Mouse (Mus musculus): ENCODE results near the gene Adap2. TPM values are rescaled to one million over a fixed set of nuclear protein-coding genes. Genes with fewer than 3 reads are reported as not detected.

Adap2 gene
- 3.4 and 4.1 TPM in 2 replicates for polyA plus RNA-seq (2015; fragmentation: Nextera tagmentation; extraction: Ambion mirVana)

GRCm38 (mm10) chr11:80153857-80154495, at the start of gene Adap2:
TSS of gene Adap2 (plus strand) at chr11:80154105.
- Histone ChIP-seq H3K4me2 (peak within 1 kb of the TSS; percentile 75), H3K36me3 (no peaks in the 10 kb centered on the region), H3K4me1 (peaks cover 9% of the 10 kb centered on the region), H3K27ac (replicated peaks) (no peak within 1 kb of the TSS), H3K9me3 (replicated peaks) (no peaks in the 10 kb centered on the region), H3K4me3 (replicated peaks) (peak within 1 kb of the TSS; percentile 50), H3K9ac (replicated peaks) (peak within 1 kb of the TSS; percentile 47), H3K27me3 (replicated peaks) (peaks cover 51% of the 10 kb centered on the region)
- WGBS, result 2% methylated on average over 45 of the region's 47 CpGs
- no peak for ATAC-seq (ENCODE audit: low FRiP score)

GRCm38 (mm10) chr11:80104407-80104806, 49.5 kb upstream of the Adap2 start:
- Histone ChIP-seq H3K9ac (replicated peaks) (no peak overlapping the region), H3K27ac (replicated peaks) (no peak overlapping the region), H3K4me3 (replicated peaks) (no peak overlapping the region), H3K9me3 (replicated peaks) (no peaks in the 10 kb centered on the region), H3K27me3 (replicated peaks) (no peaks in the 10 kb centered on the region), H3K4me1 (no peaks in the 10 kb centered on the region), H3K36me3 (peaks cover 28% of the 10 kb centered on the region), H3K4me2 (no peak overlapping the region)
- 79% methylated on average over 1 of the region's 1 CpGs for WGBS
- no peak for ATAC-seq (ENCODE audit: low FRiP score)

- no peaks in the 10 kb centered on the region for H3K4me1 ChIP-seq
- H3K4me2 ChIP-seq, result no peak overlapping the region
- H3K4me3 ChIP-seq (replicated peaks), result no peak overlapping the region
- H3K36me3 ChIP-seq, result peaks cover 41% of the 10 kb centered on the region
- no peak for ATAC-seq (ENCODE audit: low FRiP score)
- H3K27ac ChIP-seq (replicated peaks), result no peak overlapping the region
- H3K27me3 ChIP-seq (replicated peaks), result no peaks in the 10 kb centered on the region
- H3K9me3 ChIP-seq (replicated peaks), result no peaks in the 10 kb centered on the region
- no peak overlapping the region for H3K9ac ChIP-seq (replicated peaks)
- WGBS, result 84% methylated on average over 1 of the region's 1 CpGs
Observed at GRCm38 (mm10) chr11:80116411-80116810, 37.5 kb upstream of the Adap2 start.

- no peak for ATAC-seq (ENCODE audit: low FRiP score)
Observed at GRCm38 (mm10) chr11:80132050-80132449, 21.9 kb upstream of the Adap2 start.

GRCm38 (mm10) chr11:80134744-80135143, 19.2 kb upstream of the Adap2 start:
- Histone ChIP-seq H3K4me1 (no peaks in the 10 kb centered on the region; the same call in 1 of the 2 replicates), H3K9ac (replicated peaks) (no peak overlapping the region), H3K36me3 (peaks cover 41% of the 10 kb centered on the region), H3K27me3 (replicated peaks) (no peaks in the 10 kb centered on the region), H3K4me3 (replicated peaks) (no peak overlapping the region), H3K4me2 (no peak overlapping the region), H3K27ac (replicated peaks) (no peak overlapping the region), H3K9me3 (replicated peaks) (no peaks in the 10 kb centered on the region)
- ATAC-seq (ENCODE audit: low FRiP score), result no peak
- WGBS, result 75% methylated on average over 4 of the region's 4 CpGs

More at GRCm38 (mm10) chr11:80132050-80132449, 21.9 kb upstream of the Adap2 start:
- no peak overlapping the region for H3K9ac ChIP-seq (replicated peaks)
- no peaks in the 10 kb centered on the region for H3K9me3 ChIP-seq (replicated peaks)
- no peak overlapping the region for H3K4me2 ChIP-seq
- 79% methylated on average over 1 of the region's 1 CpGs for WGBS
- H3K4me1 ChIP-seq, result no peaks in the 10 kb centered on the region
- H3K27me3 ChIP-seq (replicated peaks), result no peaks in the 10 kb centered on the region
- H3K27ac ChIP-seq (replicated peaks), result no peak overlapping the region
- H3K4me3 ChIP-seq (replicated peaks), result no peak overlapping the region
- peaks cover 46% of the 10 kb centered on the region for H3K36me3 ChIP-seq

GRCm38 (mm10) chr11:80135954-80136683, 17.8 kb upstream of the Adap2 start:
- ATAC-seq (ENCODE audit: low FRiP score), result no peak
- H3K27ac ChIP-seq (replicated peaks), result no peak overlapping the region
- 90% methylated on average over 11 of the region's 11 CpGs for WGBS
- H3K9ac ChIP-seq (replicated peaks), result no peak overlapping the region
- H3K4me1 ChIP-seq, result peaks cover 5% of the 10 kb centered on the region
- H3K4me2 ChIP-seq, result no peak overlapping the region
- no peaks in the 10 kb centered on the region for H3K27me3 ChIP-seq (replicated peaks)
- no peak overlapping the region for H3K4me3 ChIP-seq (replicated peaks)
- H3K9me3 ChIP-seq (replicated peaks), result no peaks in the 10 kb centered on the region
- H3K36me3 ChIP-seq, result peaks cover 36% of the 10 kb centered on the region

- no peak overlapping the region for H3K9ac ChIP-seq (replicated peaks)
- H3K27me3 ChIP-seq (replicated peaks), result no peaks in the 10 kb centered on the region
- H3K4me1 ChIP-seq, result peaks cover 8% of the 10 kb centered on the region
- H3K36me3 ChIP-seq, result peaks cover 35% of the 10 kb centered on the region
- H3K27ac ChIP-seq (replicated peaks), result no peak overlapping the region
- no peak overlapping the region for H3K4me2 ChIP-seq
- no peak overlapping the region for H3K4me3 ChIP-seq (replicated peaks)
- ATAC-seq (ENCODE audit: low FRiP score), result no peak
- 92% methylated on average over 13 of the region's 13 CpGs for WGBS
- H3K9me3 ChIP-seq (replicated peaks), result no peaks in the 10 kb centered on the region
Observed at GRCm38 (mm10) chr11:80136786-80137185, 17.1 kb upstream of the Adap2 start.

- no peak overlapping the region for H3K4me2 ChIP-seq
- H3K9ac ChIP-seq (replicated peaks), result no peak overlapping the region
- no peaks in the 10 kb centered on the region for H3K27me3 ChIP-seq (replicated peaks)
- H3K36me3 ChIP-seq, result peaks cover 26% of the 10 kb centered on the region
- no peak overlapping the region for H3K4me3 ChIP-seq (replicated peaks)
- H3K9me3 ChIP-seq (replicated peaks), result no peaks in the 10 kb centered on the region
- no peak overlapping the region for H3K27ac ChIP-seq (replicated peaks)
- ATAC-seq (ENCODE audit: low FRiP score), result no peak
- 87% methylated on average over 5 of the region's 5 CpGs for WGBS
- peaks cover 13% of the 10 kb centered on the region for H3K4me1 ChIP-seq
Observed at GRCm38 (mm10) chr11:80137773-80138172, 16.1 kb upstream of the Adap2 start.

- peak; percentile 92 for ATAC-seq (ENCODE audit: low FRiP score)
- H3K27ac ChIP-seq (replicated peaks), result peak within 1 kb of the TSS; percentile 93
- H3K36me3 ChIP-seq, result peaks cover 6% of the 10 kb centered on the region; the same call in 1 of the 2 replicates
- peaks cover 16% of the 10 kb centered on the region for H3K4me1 ChIP-seq
- H3K4me3 ChIP-seq (replicated peaks), result peak within 1 kb of the TSS; percentile 59
- H3K9ac ChIP-seq (replicated peaks), result peak within 1 kb of the TSS; percentile 62
- under 1% methylated on average over 40 of the region's 40 CpGs for WGBS
- H3K27me3 ChIP-seq (replicated peaks), result no peaks in the 10 kb centered on the region
- peak within 1 kb of the TSS; percentile 81 for H3K4me2 ChIP-seq
- no peaks in the 10 kb centered on the region for H3K9me3 ChIP-seq (replicated peaks)
Observed at GRCm38 (mm10) chr11:80141825-80142521, 11.9 kb upstream of the Adap2 start, which contains the start of gene Tefm. TSS of gene Tefm (minus strand) at chr11:80142175.

GRCm38 (mm10) chr11:80142872-80143271, 11.0 kb upstream of the Adap2 start:
- peak overlapping the region; percentile 62; the same call in 1 of the 2 replicates for H3K9ac ChIP-seq (replicated peaks)
- H3K36me3 ChIP-seq, result no peaks in the 10 kb centered on the region
- H3K27me3 ChIP-seq (replicated peaks), result no peaks in the 10 kb centered on the region
- no peaks in the 10 kb centered on the region for H3K9me3 ChIP-seq (replicated peaks)
- no peak overlapping the region for H3K27ac ChIP-seq (replicated peaks)
- 43% methylated on average over 8 of the region's 8 CpGs for WGBS
- peak overlapping the region; percentile 81 for H3K4me2 ChIP-seq
- no peak for ATAC-seq (ENCODE audit: low FRiP score)
- H3K4me3 ChIP-seq (replicated peaks), result peak overlapping the region; percentile 59
- peaks cover 16% of the 10 kb centered on the region for H3K4me1 ChIP-seq

GRCm38 (mm10) chr11:80145787-80146275, 8.1 kb upstream of the Adap2 start:
- WGBS, result 53% methylated on average over 10 of the region's 10 CpGs
- no peak overlapping the region for H3K27ac ChIP-seq (replicated peaks)
- no peaks in the 10 kb centered on the region for H3K9me3 ChIP-seq (replicated peaks)
- no peaks in the 10 kb centered on the region for H3K36me3 ChIP-seq
- H3K4me2 ChIP-seq, result no peak overlapping the region
- no peak overlapping the region for H3K9ac ChIP-seq (replicated peaks)
- no peaks in the 10 kb centered on the region for H3K27me3 ChIP-seq (replicated peaks)
- no peak overlapping the region for H3K4me3 ChIP-seq (replicated peaks)
- ATAC-seq (ENCODE audit: low FRiP score), result no peak
- H3K4me1 ChIP-seq, result peaks cover 14% of the 10 kb centered on the region
